In the genomic region with DNA sequence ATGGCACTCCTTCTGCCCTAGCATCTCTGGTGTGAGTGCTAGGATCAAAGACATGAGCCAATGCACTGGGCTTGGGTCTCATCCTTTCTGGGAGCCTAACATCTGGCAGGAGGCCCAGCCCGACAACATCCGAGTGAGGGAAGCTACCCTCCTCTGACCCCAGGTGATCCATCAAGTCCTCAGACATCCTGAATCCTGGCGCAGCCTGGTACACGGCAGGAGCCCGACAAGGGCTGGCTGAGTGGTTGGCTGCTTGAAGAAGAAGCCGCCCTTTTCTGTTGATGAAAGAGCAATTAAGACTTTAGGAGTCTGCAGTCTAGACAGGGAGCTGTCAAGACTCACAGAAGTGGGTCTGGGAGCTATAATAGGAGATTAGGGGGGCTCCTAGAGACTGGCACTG, we compare ENCODE assay signal across 11 mouse cellular contexts.
DNase-seq lines count a peak whose midpoint lies in the region; ATAC-seq and TF ChIP-seq lines count a peak whose summit lies in the region.
"Had no signal": no experiment of that assay in that cellular context is flagged by ENCODE, and none has a peak within 500 bp of the region (broad histone marks: within the 10 kb centered on the region; RNA-seq: fewer than 3 reads in every experiment).

No protein-coding gene starts in this region.

- WGBS in heart, embryonic 12.5 days = 33% methylated on average over 6 of the region's 6 CpGs
- WGBS in midbrain, embryonic 11.5 days = 52% methylated on average over 6 of the region's 6 CpGs
- 30% methylated on average over 6 of the region's 6 CpGs for WGBS in stomach, postnatal 0 days

- DNase-seq in heart, adult 11 months = peak; percentile 87
- DNase-seq in retina, postnatal 1 day = peak; percentile 21
- no peak for DNase-seq in retina, embryonic 14.5 days (ENCODE audit: low spot score)
- no peak for DNase-seq in midbrain, embryonic 11.5 days (ENCODE audit: low spot score, missing footprints)
- DNase-seq in stomach, postnatal 0 days (ENCODE audit: low spot score) = no peak
- DNase-seq in MN1 (ENCODE audit: low spot score) = no peak
- DNase-seq: cerebellum, adult 9-10 months; left cerebral cortex, postnatal 4 days; lung, postnatal 36 days had no signal

- H3K4me3 ChIP-seq in heart, embryonic 12.5 days = no peak overlapping the region
- no peak overlapping the region for H3K4me3 ChIP-seq in midbrain, embryonic 11.5 days (ENCODE audit: low read depth, low read length)
- H3K4me3 ChIP-seq in stomach, postnatal 0 days (ENCODE audit: low read depth, low read length) = no peak overlapping the region

- H3K27me3 ChIP-seq in heart, embryonic 12.5 days (replicated peaks) = no peaks in the 10 kb centered on the region
- no peaks in the 10 kb centered on the region for H3K27me3 ChIP-seq in midbrain, embryonic 11.5 days (ENCODE audit: control insufficient read depth, insufficient read depth, low read length)
- no peaks in the 10 kb centered on the region for H3K27me3 ChIP-seq in stomach, postnatal 0 days (ENCODE audit: control insufficient read depth, insufficient read depth, low read length)

- no peak overlapping the region for H3K9ac ChIP-seq in heart, embryonic 12.5 days
- H3K9ac ChIP-seq in midbrain, embryonic 11.5 days (ENCODE audit: low read length) = no peak overlapping the region
- H3K9ac ChIP-seq in stomach, postnatal 0 days (ENCODE audit: low read length) = no peak overlapping the region

- ATAC-seq in heart, embryonic 12.5 days (ENCODE audit: insufficient number of reproducible peaks, low FRiP score) = no peak
- no peak for ATAC-seq in midbrain, embryonic 11.5 days (ENCODE audit: low FRiP score)
- peak; percentile 27 for ATAC-seq in stomach, postnatal 0 days (ENCODE audit: low FRiP score, low TSS enrichment)
- ATAC-seq in erythroblast, adult 5-6 weeks (replicated peaks; ENCODE audit: low FRiP score, poor library complexity, severe bottlenecking) = no peak

- TF ChIP-seq CTCF in stomach, postnatal 0 days (IDR thresholded peaks at IDR 0.05; ENCODE audit: low read depth) = no peak

- H3K27ac ChIP-seq in heart, embryonic 12.5 days (ENCODE audit: poor library complexity, severe bottlenecking) = no peak overlapping the region
- peak overlapping the region; percentile 96 for H3K27ac ChIP-seq in midbrain, embryonic 11.5 days (ENCODE audit: low read depth, low read length)
- H3K27ac ChIP-seq in stomach, postnatal 0 days (replicated peaks) = no peak overlapping the region

- H3K36me3 ChIP-seq in heart, embryonic 12.5 days = no peaks in the 10 kb centered on the region
- H3K36me3 ChIP-seq in midbrain, embryonic 11.5 days (ENCODE audit: control insufficient read depth, insufficient read depth, low read length) = no peaks in the 10 kb centered on the region
- no peaks in the 10 kb centered on the region for H3K36me3 ChIP-seq in stomach, postnatal 0 days (ENCODE audit: control insufficient read depth, insufficient read depth, low read length)

- peaks cover 60% of the 10 kb centered on the region for H3K4me1 ChIP-seq in heart, embryonic 12.5 days (replicated peaks)
- H3K4me1 ChIP-seq in midbrain, embryonic 11.5 days (ENCODE audit: control insufficient read depth, insufficient read depth, low read length) = peaks cover 62% of the 10 kb centered on the region
- peaks cover 4% of the 10 kb centered on the region; the same call in 1 of the 2 replicates for H3K4me1 ChIP-seq in stomach, postnatal 0 days (replicated peaks; ENCODE audit: control insufficient read depth, insufficient read depth)

- no peak for TF ChIP-seq EP300 in stomach, postnatal 0 days (optimal IDR thresholded peaks at IDR 0.05)

- H3K9me3 ChIP-seq in heart, embryonic 12.5 days (replicated peaks) = no peaks in the 10 kb centered on the region
- H3K9me3 ChIP-seq in midbrain, embryonic 11.5 days (ENCODE audit: control insufficient read depth, low read length) = no peaks in the 10 kb centered on the region
- no peaks in the 10 kb centered on the region for H3K9me3 ChIP-seq in stomach, postnatal 0 days (ENCODE audit: control insufficient read depth, low read length)

- no peak overlapping the region for H3K4me2 ChIP-seq in heart, embryonic 12.5 days
- H3K4me2 ChIP-seq in midbrain, embryonic 11.5 days = no peak overlapping the region
- no peak overlapping the region for H3K4me2 ChIP-seq in stomach, postnatal 0 days (replicated peaks; ENCODE audit: low read depth)

Comparison
In these comparisons a context has a peak if more than half of its experiments do, and no peak if none do; other contexts are left out.
1. DNase-seq: peak in heart, adult 11 months (single experiment) and retina, postnatal 1 day (single experiment); none in retina, embryonic 14.5 days (single experiment), midbrain, embryonic 11.5 days (single experiment), stomach, postnatal 0 days (single experiment) and MN1 (single experiment).